Mouse (Mus musculus): ENCODE data around the gene Socs2. TPM values are rescaled to one million over a fixed set of nuclear protein-coding genes. Genes with fewer than 3 reads are reported as not detected.
A peak's percentile ranks its signal among the peaks of the same experiment; 100 is the strongest.

Socs2 gene
- polyA plus RNA-seq, 1 experiment: 27.5 TPM

DNA sequence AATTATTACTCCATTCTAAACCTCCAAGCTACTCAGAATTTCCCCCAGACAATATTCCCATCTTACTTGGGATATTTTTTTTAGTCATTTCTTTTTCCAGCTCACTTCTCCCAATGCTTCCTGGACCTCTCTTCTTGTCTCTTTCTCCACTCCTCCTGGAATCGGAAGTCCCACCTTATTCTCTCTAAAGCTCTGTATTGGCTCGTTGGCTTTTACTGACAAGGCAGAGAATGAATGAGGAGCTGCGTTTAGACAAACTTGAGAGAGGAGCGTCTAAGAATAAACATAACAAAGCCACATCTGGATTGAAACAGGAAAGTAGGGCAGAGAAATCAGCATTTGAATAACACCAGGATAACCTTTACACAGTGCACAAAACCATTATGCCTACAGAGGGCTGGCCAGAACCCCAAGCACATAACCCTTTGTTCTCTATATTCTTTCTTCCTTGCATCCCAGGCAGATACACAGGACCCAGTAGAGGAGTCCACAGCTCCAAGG, 44.1 kb upstream of the Socs2 start:
- no peak overlapping the region for H3K4me2 ChIP-seq (ENCODE audit: low read depth)
- no peaks in the 10 kb centered on the region for H3K79me2 ChIP-seq (ENCODE audit: control insufficient read depth, insufficient read depth)
- no peak for TF ChIP-seq E2F4 (IDR thresholded peaks at IDR 0.05; ENCODE audit: insufficient read depth)
- no peak for TF ChIP-seq MAX (IDR thresholded peaks at IDR 0.05; ENCODE audit: low read depth)
- TF ChIP-seq CEBPB (IDR thresholded peaks at IDR 0.05; ENCODE audit: insufficient read depth, poor library complexity, severe bottlenecking): no peak
- no peak for TF ChIP-seq POLR2A (IDR thresholded peaks at IDR 0.05; ENCODE audit: insufficient read length, low read depth)
- TF ChIP-seq POLR2AphosphoS2 (IDR thresholded peaks at IDR 0.05; ENCODE audit: insufficient read length, low read depth): no peak
- TF ChIP-seq TCF3 (IDR thresholded peaks at IDR 0.05; ENCODE audit: insufficient read length, low read depth): no peak
- no peak for TF ChIP-seq MYOG (IDR thresholded peaks at IDR 0.05; ENCODE audit: control insufficient read depth in 1 of 3, insufficient read depth in 1 of 3, insufficient read length in 2 of 3, low read depth in 2 of 3)
- no peak overlapping the region for H3ac ChIP-seq (ENCODE audit: control insufficient read depth, insufficient read length)
- no peak overlapping the region for H3K4me3 ChIP-seq
- H3K27me3 ChIP-seq (ENCODE audit: control insufficient read depth, insufficient read depth, insufficient read length): no peaks in the 10 kb centered on the region
- no peaks in the 10 kb centered on the region for H3K36me3 ChIP-seq (ENCODE audit: control insufficient read depth, insufficient read depth)

- H3K27me3 ChIP-seq (ENCODE audit: control insufficient read depth, insufficient read depth, insufficient read length): no peaks in the 10 kb centered on the region
- no peak overlapping the region for H3ac ChIP-seq (ENCODE audit: control insufficient read depth, insufficient read length)
- no peak overlapping the region for H3K4me3 ChIP-seq
- H3K79me2 ChIP-seq (ENCODE audit: control insufficient read depth, insufficient read depth): no peaks in the 10 kb centered on the region
- TF ChIP-seq E2F4 (IDR thresholded peaks at IDR 0.05; ENCODE audit: insufficient read depth): no peak
- TF ChIP-seq MYOD1 (IDR thresholded peaks at IDR 0.05; ENCODE audit: control insufficient read depth in 1 of 3, insufficient read length in 2 of 3, low read depth in 2 of 3): peak in 1 of 3 experiments; percentile 2
- no peaks in the 10 kb centered on the region for H3K36me3 ChIP-seq (ENCODE audit: control insufficient read depth, insufficient read depth)
- H3K4me2 ChIP-seq (ENCODE audit: low read depth): no peak overlapping the region
Measured at GRCm38 (mm10) chr10:95458050-95458806, 41.2 kb upstream of the Socs2 start.

GRCm38 (mm10) chr10:95457367-95458049, 40.5 kb upstream of the Socs2 start:
- Histone ChIP-seq H3K79me2 (ENCODE audit: control insufficient read depth, insufficient read depth) (no peaks in the 10 kb centered on the region), H3K27me3 (ENCODE audit: control insufficient read depth, insufficient read depth, insufficient read length) (no peaks in the 10 kb centered on the region), H3ac (ENCODE audit: control insufficient read depth, insufficient read length) (no peak overlapping the region), H3K4me3 (no peak overlapping the region), H3K4me2 (ENCODE audit: low read depth) (no peak overlapping the region), H3K36me3 (ENCODE audit: control insufficient read depth, insufficient read depth) (no peaks in the 10 kb centered on the region)
- TF ChIP-seq TCF12 (IDR thresholded peaks at IDR 0.05; ENCODE audit: insufficient read depth, poor library complexity, severe bottlenecking): no peak
- no peak for TF ChIP-seq SRF (IDR thresholded peaks at IDR 0.05; ENCODE audit: control insufficient read depth, insufficient read length, low read depth)
- no peak for TF ChIP-seq MAX (IDR thresholded peaks at IDR 0.05; ENCODE audit: low read depth)
- no peak for TF ChIP-seq USF1 (IDR thresholded peaks at IDR 0.05; ENCODE audit: low read depth)
- no peak for TF ChIP-seq REST (IDR thresholded peaks at IDR 0.05; ENCODE audit: insufficient read depth, insufficient read length)
- TF ChIP-seq TCF3 (IDR thresholded peaks at IDR 0.05; ENCODE audit: insufficient read length, low read depth): peak; percentile 22
- TF ChIP-seq MYOG (IDR thresholded peaks at IDR 0.05; ENCODE audit: control insufficient read depth in 1 of 3, insufficient read depth in 1 of 3, insufficient read length in 2 of 3, low read depth in 2 of 3): peak in 1 of 3 experiments; percentile 30
- TF ChIP-seq POLR2AphosphoS2 (IDR thresholded peaks at IDR 0.05; ENCODE audit: insufficient read length, low read depth): no peak
- no peak for TF ChIP-seq E2F4 (IDR thresholded peaks at IDR 0.05; ENCODE audit: insufficient read depth)
- TF ChIP-seq POLR2A (IDR thresholded peaks at IDR 0.05; ENCODE audit: insufficient read length, low read depth): no peak
- peak in 2 of 3 experiments; percentile 53 to 73 for TF ChIP-seq MYOD1 (IDR thresholded peaks at IDR 0.05; ENCODE audit: control insufficient read depth in 1 of 3, insufficient read length in 2 of 3, low read depth in 2 of 3)
- TF ChIP-seq CEBPB (IDR thresholded peaks at IDR 0.05; ENCODE audit: insufficient read depth, poor library complexity, severe bottlenecking): no peak

DNA sequence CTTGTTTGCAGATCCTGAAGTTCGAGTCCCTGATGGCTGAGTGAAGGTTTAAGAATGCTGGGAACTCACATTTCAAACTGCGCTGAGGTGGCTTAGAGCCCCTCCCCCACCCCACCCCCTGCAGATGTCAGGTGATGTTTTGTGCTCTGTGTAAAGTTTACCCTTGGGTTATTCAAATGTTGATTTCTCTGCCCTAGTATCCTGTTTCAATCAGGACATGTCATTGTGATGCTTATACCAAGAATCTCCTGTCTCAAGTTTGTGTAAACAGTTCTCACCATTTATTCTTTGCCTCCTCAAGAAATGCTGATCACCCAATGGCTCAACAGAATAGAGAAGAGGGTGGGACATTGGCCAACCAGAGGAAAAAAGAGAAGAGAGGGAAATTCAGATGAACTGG, 39.1 kb upstream of the Socs2 start:
- H3K4me3 ChIP-seq: no peak overlapping the region
- H3K27me3 ChIP-seq (ENCODE audit: control insufficient read depth, insufficient read depth, insufficient read length): no peaks in the 10 kb centered on the region
- no peaks in the 10 kb centered on the region for H3K79me2 ChIP-seq (ENCODE audit: control insufficient read depth, insufficient read depth)
- H3ac ChIP-seq (ENCODE audit: control insufficient read depth, insufficient read length): no peak overlapping the region
- H3K36me3 ChIP-seq (ENCODE audit: control insufficient read depth, insufficient read depth): no peaks in the 10 kb centered on the region
- no peak for TF ChIP-seq E2F4 (IDR thresholded peaks at IDR 0.05; ENCODE audit: insufficient read depth)
- TF ChIP-seq MYOG (IDR thresholded peaks at IDR 0.05; ENCODE audit: control insufficient read depth in 1 of 3, insufficient read depth in 1 of 3, insufficient read length in 2 of 3, low read depth in 2 of 3): no peak
- no peak for TF ChIP-seq POLR2AphosphoS2 (IDR thresholded peaks at IDR 0.05; ENCODE audit: insufficient read length, low read depth)
- no peak for TF ChIP-seq SRF (IDR thresholded peaks at IDR 0.05; ENCODE audit: control insufficient read depth, insufficient read length, low read depth)
- TF ChIP-seq TCF3 (IDR thresholded peaks at IDR 0.05; ENCODE audit: insufficient read length, low read depth): no peak
- TF ChIP-seq MYOD1 (IDR thresholded peaks at IDR 0.05; ENCODE audit: control insufficient read depth in 1 of 3, insufficient read length in 2 of 3, low read depth in 2 of 3): no peak
- TF ChIP-seq USF1 (IDR thresholded peaks at IDR 0.05; ENCODE audit: low read depth): no peak
- TF ChIP-seq POLR2A (IDR thresholded peaks at IDR 0.05; ENCODE audit: insufficient read length, low read depth): no peak
- TF ChIP-seq MAX (IDR thresholded peaks at IDR 0.05; ENCODE audit: low read depth): no peak
- TF ChIP-seq TCF12 (IDR thresholded peaks at IDR 0.05; ENCODE audit: insufficient read depth, poor library complexity, severe bottlenecking): no peak
- TF ChIP-seq CEBPB (IDR thresholded peaks at IDR 0.05; ENCODE audit: insufficient read depth, poor library complexity, severe bottlenecking): no peak
- TF ChIP-seq REST (IDR thresholded peaks at IDR 0.05; ENCODE audit: insufficient read depth, insufficient read length): no peak
- H3K4me2 ChIP-seq (ENCODE audit: low read depth): no peak overlapping the region

Measured in myocyte (in vitro differentiated cells).